Mouse (Mus musculus): ENCODE results near the gene Pef1.

Gene Pef1

GRCm38 (mm10) chr4:130138441-130139213, 36.3 kb downstream of the Pef1 start:
- DNase-seq (ENCODE audit: low spot score) = peak; percentile 66

- no peak for DNase-seq (ENCODE audit: low spot score)
These were observed 36.8 kb downstream of the Pef1 start, which contains the start of gene Hcrtr1 for GRCm38 (mm10) chr4:130139214-130139492. TSS of gene Hcrtr1 (minus strand) at chr4:130139359.

GRCm38 (mm10) chr4:130140992-130141402, 38.6 kb downstream of the Pef1 start:
- peak; percentile 46 for DNase-seq (ENCODE audit: low spot score)

GRCm38 (mm10) chr4:130141786-130142185, 39.4 kb downstream of the Pef1 start:
- DNase-seq (ENCODE audit: low spot score) = no peak

GRCm38 (mm10) chr4:130148405-130148804, 46.0 kb downstream of the Pef1 start:
- no peak for DNase-seq (ENCODE audit: low spot score)

- no peak for DNase-seq (ENCODE audit: low spot score)
These were observed 51.9 kb downstream of the Pef1 start for GRCm38 (mm10) chr4:130154250-130154649.

- no peak for DNase-seq (ENCODE audit: low spot score)
These were observed 54.5 kb downstream of the Pef1 start for GRCm38 (mm10) chr4:130156812-130157371.

- DNase-seq (ENCODE audit: low spot score) = no peak
These were observed 59.0 kb downstream of the Pef1 start for GRCm38 (mm10) chr4:130161349-130161748.

- no peak for DNase-seq (ENCODE audit: low spot score)
These were observed 61.1 kb downstream of the Pef1 start for GRCm38 (mm10) chr4:130163391-130163861.

GRCm38 (mm10) chr4:130164121-130164520, 61.8 kb downstream of the Pef1 start:
- DNase-seq (ENCODE audit: low spot score) = no peak

- DNase-seq (ENCODE audit: low spot score) = no peak
These were observed 63.7 kb downstream of the Pef1 start for GRCm38 (mm10) chr4:130166061-130166460.

- no peak for DNase-seq (ENCODE audit: low spot score)
These were observed 64.2 kb downstream of the Pef1 start for GRCm38 (mm10) chr4:130166592-130166991.

- DNase-seq (ENCODE audit: low spot score) = no peak
These were observed 65.0 kb downstream of the Pef1 start for GRCm38 (mm10) chr4:130167321-130167720.

- no peak for DNase-seq (ENCODE audit: low spot score)
These were observed 65.5 kb downstream of the Pef1 start for GRCm38 (mm10) chr4:130167814-130168213.

GRCm38 (mm10) chr4:130168280-130169183, 66.2 kb downstream of the Pef1 start:
- DNase-seq (ENCODE audit: low spot score) = peak; percentile 27

- no peak for DNase-seq (ENCODE audit: low spot score)
These were observed 67.1 kb downstream of the Pef1 start for GRCm38 (mm10) chr4:130169411-130169971.

- DNase-seq (ENCODE audit: low spot score) = no peak
These were observed 68.0 kb downstream of the Pef1 start for GRCm38 (mm10) chr4:130170362-130170761.

- no peak for DNase-seq (ENCODE audit: low spot score)
These were observed 69.8 kb downstream of the Pef1 start for GRCm38 (mm10) chr4:130171951-130172765.

GRCm38 (mm10) chr4:130173060-130173822, 70.9 kb downstream of the Pef1 start:
- DNase-seq (ENCODE audit: low spot score) = no peak

- no peak for DNase-seq (ENCODE audit: low spot score)
These were observed 71.6 kb downstream of the Pef1 start for GRCm38 (mm10) chr4:130173911-130174311.
